Mouse (Mus musculus) lung, postnatal 0 days (tissue): ENCODE measurements around the gene Cpt1a.

Source experiments
- CTCF ChIP-seq: IDR thresholded peaks from 2 replicates; pipeline ENCODE4 v1.5.1; 2016; ENCODE audit warnings: antibody characterized with exemption, mild to moderate bottlenecking
- EP300 ChIP-seq: IDR thresholded peaks from 2 replicates; pipeline ENCODE4 v1.6.1; 2016; ENCODE audit warnings: antibody characterized with exemption, mild to moderate bottlenecking, control low read depth

DNA sequence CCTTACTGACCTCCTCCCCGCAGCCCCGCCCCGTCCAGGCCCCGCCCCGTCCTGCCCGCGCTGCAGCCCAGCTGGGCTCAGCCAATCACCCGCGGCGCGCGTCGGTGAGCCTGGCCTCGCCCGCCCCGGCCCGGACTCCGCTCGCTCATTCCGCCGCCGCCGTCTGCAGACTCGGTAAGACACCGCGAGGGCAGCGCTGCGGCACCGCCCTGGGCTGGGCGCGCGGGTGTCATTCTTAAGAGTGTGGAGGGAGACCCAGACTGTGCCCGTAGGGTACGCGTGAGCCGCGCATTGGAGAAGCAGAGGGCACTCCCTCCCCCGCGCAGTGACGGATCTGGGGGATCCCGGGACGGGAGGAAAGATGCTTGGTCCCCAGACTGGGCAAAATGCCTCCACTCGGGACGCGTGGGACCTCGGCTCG lies 1.1 kb downstream of the Cpt1a start:
- TF ChIP-seq CTCF (peak; percentile 6; the same call in 1 of the 2 replicates), EP300 (no peak)
